Mouse (Mus musculus) kidney, embryonic 14.5 days (tissue): ENCODE measurements around the gene Uhrf1. TPM values are rescaled to one million over a fixed set of nuclear protein-coding genes. Genes with fewer than 3 reads are reported as not detected.

Experiments used
- ATAC-seq: fragments of 200-750 bp; cut with Nextera tagmentation; 2 replicates; pipeline ENCODE4 v1.8.0; 2017; ENCODE audit warnings: moderate number of reproducible peaks, mild to moderate bottlenecking, moderate TSS enrichment, moderate library complexity; ENCODE audit not compliant: low FRiP score, low TSS enrichment
- H3K27ac ChIP-seq: fragments of 300-500 bp; sonication (generic); 2 replicates; pipeline ENCODE4 v1.5.1; 2014; ENCODE audit warnings: low read depth, mild to moderate bottlenecking, low read length, moderate library complexity, mixed read lengths
- H3K27me3 ChIP-seq: fragments of 300-500 bp; sonication (generic); 2 replicates; pipeline ENCODE4 v1.6.1; 2014; ENCODE audit warnings: mild to moderate bottlenecking, low read length; ENCODE audit not compliant: control insufficient read depth, insufficient read depth
- H3K36me3 ChIP-seq: fragments of 300-500 bp; sonication (generic); 2 replicates; pipeline ENCODE4 v1.6.1; 2014; ENCODE audit warnings: low read length, mixed read lengths; ENCODE audit not compliant: control insufficient read depth, insufficient read depth
- H3K4me1 ChIP-seq: fragments of 300-500 bp; sonication (generic); 2 replicates; pipeline ENCODE4 v1.6.1; 2014; ENCODE audit warnings: low read length, mixed read lengths; ENCODE audit not compliant: control insufficient read depth, insufficient read depth
- H3K4me2 ChIP-seq: fragments of 300-500 bp; sonication (generic); replicated peaks from 2 replicates; pipeline ENCODE4 v1.6.1; 2014; ENCODE audit warnings: low read depth, mild to moderate bottlenecking, low read length
- H3K4me3 ChIP-seq: fragments of 300-500 bp; sonication (generic); 2 replicates; pipeline ENCODE4 v1.5.1; 2014; ENCODE audit warnings: mild to moderate bottlenecking, low read length
- H3K9ac ChIP-seq: fragments of 300-500 bp; sonication (generic); 2 replicates; pipeline ENCODE4 v1.6.1; 2014; ENCODE audit warnings: low read depth, mild to moderate bottlenecking, low read length, moderate library complexity
- H3K9me3 ChIP-seq: fragments of 300-500 bp; sonication (generic); 2 replicates; pipeline ENCODE4 v1.6.1; 2016; ENCODE audit warnings: low read length; ENCODE audit not compliant: control insufficient read depth
- WGBS: fragments of 180-500 bp; shearing (Covaris S2); extraction: QIAGEN DNeasy Blood & Tissue Kit; methylation state at CpG from one replicate; pipeline ENCODE4 v1.1.7; 2014; 5-methylcytosine and 5-hydroxymethylcytosine counted together
- polyA plus RNA-seq: library from polyadenylated mRNA; unstranded; fragments of >200 nt; fragmentation: Nextera tagmentation; extraction: Ambion mirVana; gene quantifications from 2 replicates; pipeline ENCODE4 v1.2.1, GENCODE M21; 2014

Gene Uhrf1
- polyA plus RNA-seq, 1 experiment from 2014 or later, result 143 TPM

GRCm38 (mm10) chr17:56300186-56300585, 2.9 kb upstream of the Uhrf1 start, which contains the start of gene Arrdc5:
TSS of gene Arrdc5 (minus strand) at chr17:56300286.
- Histone ChIP-seq H3K36me3 (no peaks in the 10 kb centered on the region), H3K4me1 (peaks cover 5% of the 10 kb centered on the region), H3K9me3 (no peaks in the 10 kb centered on the region), H3K9ac (no peak within 1 kb of the TSS), H3K4me2 (no peak within 1 kb of the TSS), H3K4me3 (no peak within 1 kb of the TSS), H3K27me3 (no peaks in the 10 kb centered on the region), H3K27ac (no peak within 1 kb of the TSS)
- 91% methylated on average over 9 of the region's 9 CpGs for WGBS
- ATAC-seq, result no peak

- H3K4me1 ChIP-seq, result peaks cover 23% of the 10 kb centered on the region
- peak overlapping the region; percentile 95 for H3K4me2 ChIP-seq
- peaks cover 14% of the 10 kb centered on the region for H3K36me3 ChIP-seq
- H3K27ac ChIP-seq, result peak overlapping the region; percentile 98
- no peaks in the 10 kb centered on the region for H3K9me3 ChIP-seq
- peak overlapping the region; percentile 5; the same call in 1 of the 2 replicates for H3K9ac ChIP-seq
- ATAC-seq, result peak; percentile 41
- H3K4me3 ChIP-seq, result peak overlapping the region; percentile 74
- WGBS, result 16% methylated on average over 13 of the region's 13 CpGs
- H3K27me3 ChIP-seq, result no peaks in the 10 kb centered on the region
Observed at GRCm38 (mm10) chr17:56302363-56302996, 641 bp upstream of the Uhrf1 start.

- Histone ChIP-seq H3K9me3 (no peaks in the 10 kb centered on the region), H3K4me1 (peaks cover 27% of the 10 kb centered on the region), H3K4me2 (peak overlapping the region; percentile 95), H3K4me3 (peak overlapping the region; percentile 74), H3K27me3 (no peaks in the 10 kb centered on the region), H3K9ac (peak overlapping the region; percentile 83), H3K27ac (peak overlapping the region; percentile 98), H3K36me3 (peaks cover 29% of the 10 kb centered on the region)
- WGBS, result under 1% methylated on average over 68 of the region's 68 CpGs
- ATAC-seq, result peak; percentile 85
Observed at GRCm38 (mm10) chr17:56303847-56304586, 896 bp downstream of the Uhrf1 start.

- H3K4me1 ChIP-seq, result peaks cover 27% of the 10 kb centered on the region
- 3% methylated on average over 11 of the region's 11 CpGs for WGBS
Observed at GRCm38 (mm10) chr17:56304718-56305117, 1.6 kb downstream of the Uhrf1 start.

GRCm38 (mm10) chr17:56305156-56305555, 2.0 kb downstream of the Uhrf1 start:
- ATAC-seq, result no peak
- peak overlapping the region; percentile 95 for H3K4me2 ChIP-seq
- 15% methylated on average over 9 of the region's 9 CpGs for WGBS
- peaks cover 40% of the 10 kb centered on the region for H3K36me3 ChIP-seq
- H3K9ac ChIP-seq, result peak overlapping the region; percentile 83
- no peaks in the 10 kb centered on the region for H3K9me3 ChIP-seq
- H3K27me3 ChIP-seq, result no peaks in the 10 kb centered on the region
- peaks cover 27% of the 10 kb centered on the region for H3K4me1 ChIP-seq
- peak overlapping the region; percentile 74 for H3K4me3 ChIP-seq
- H3K27ac ChIP-seq, result peak overlapping the region; percentile 38

More at GRCm38 (mm10) chr17:56304718-56305117, 1.6 kb downstream of the Uhrf1 start:
- no peak for ATAC-seq
- Histone ChIP-seq H3K4me3 (peak overlapping the region; percentile 74), H3K9me3 (no peaks in the 10 kb centered on the region), H3K9ac (peak overlapping the region; percentile 83), H3K27me3 (no peaks in the 10 kb centered on the region), H3K36me3 (peaks cover 36% of the 10 kb centered on the region), H3K4me2 (peak overlapping the region; percentile 95), H3K27ac (peak overlapping the region; percentile 38)

- Histone ChIP-seq H3K4me3 (peak overlapping the region; percentile 74; the same call in 1 of the 2 replicates), H3K4me2 (peak overlapping the region; percentile 95), H3K9me3 (no peaks in the 10 kb centered on the region), H3K27me3 (no peaks in the 10 kb centered on the region), H3K36me3 (peaks cover 47% of the 10 kb centered on the region), H3K27ac (no peak overlapping the region; the same call in 1 of the 2 replicates), H3K9ac (peak overlapping the region; percentile 83; the same call in 1 of the 2 replicates), H3K4me1 (peaks cover 27% of the 10 kb centered on the region)
- no peak for ATAC-seq
- 46% methylated on average over 8 of the region's 8 CpGs for WGBS
Observed at GRCm38 (mm10) chr17:56305826-56306225, 2.7 kb downstream of the Uhrf1 start.

- Histone ChIP-seq H3K27ac (peak overlapping the region; percentile 57; the same call in 1 of the 2 replicates), H3K36me3 (peaks cover 70% of the 10 kb centered on the region), H3K4me2 (no peak overlapping the region; the same call in 1 of the 2 replicates), H3K9me3 (no peaks in the 10 kb centered on the region), H3K9ac (no peak overlapping the region), H3K4me1 (peaks cover 27% of the 10 kb centered on the region), H3K4me3 (no peak overlapping the region), H3K27me3 (no peaks in the 10 kb centered on the region)
- ATAC-seq, result no peak
- 57% methylated on average over 6 of the region's 6 CpGs for WGBS
Observed at GRCm38 (mm10) chr17:56308088-56308487, 5.0 kb downstream of the Uhrf1 start.

- H3K9ac ChIP-seq, result no peak overlapping the region
- no peak for ATAC-seq
- WGBS, result 81% methylated on average over 15 of the region's 15 CpGs
- H3K4me2 ChIP-seq, result no peak overlapping the region
- no peaks in the 10 kb centered on the region for H3K9me3 ChIP-seq
- H3K36me3 ChIP-seq, result peaks cover 82% of the 10 kb centered on the region
- no peak overlapping the region for H3K4me3 ChIP-seq
- H3K27me3 ChIP-seq, result no peaks in the 10 kb centered on the region
- peaks cover 27% of the 10 kb centered on the region for H3K4me1 ChIP-seq
- 0 out of 2 replicates have a peak overlapping the region, but pooled peaks have one; percentile 57 for H3K27ac ChIP-seq
Observed at GRCm38 (mm10) chr17:56309191-56309945, 6.2 kb downstream of the Uhrf1 start.
